8 mouse cellular contexts compared by ENCODE assay signal in genomic region chr4:155840076-155841002, GRCm38 (mm10). TPM values are rescaled to one million over a fixed set of nuclear protein-coding genes. Genes with fewer than 3 reads are reported as not detected.
A peak's percentile ranks its signal among the peaks of the same experiment; 100 is the strongest.
DNase-seq lines count a peak whose midpoint lies in the region; ATAC-seq lines count a peak whose summit lies in the region.

No protein-coding gene starts in this region.

- peak overlapping the region; percentile 92 for H3K4me3 ChIP-seq in megakaryocyte, embryonic 14.5 days (replicated peaks)
- peak overlapping the region; percentile 36 for H3K4me3 ChIP-seq in hindbrain, embryonic 12.5 days
- H3K4me3 ChIP-seq in midbrain, embryonic 10.5 days: peak overlapping the region; percentile 66

- WGBS in hindbrain, embryonic 12.5 days: 9% methylated on average over 8 of the region's 8 CpGs
- 11% methylated on average over 8 of the region's 8 CpGs for WGBS in midbrain, embryonic 10.5 days

- H3K4me2 ChIP-seq in hindbrain, embryonic 12.5 days (replicated peaks): peak overlapping the region; percentile 70

- H3K9ac ChIP-seq in hindbrain, embryonic 12.5 days: peak overlapping the region; percentile 62

- H3K4me1 ChIP-seq in megakaryocyte, embryonic 14.5 days: peaks cover 59% of the 10 kb centered on the region
- H3K4me1 ChIP-seq in hindbrain, embryonic 12.5 days: peaks cover 28% of the 10 kb centered on the region
- H3K4me1 ChIP-seq in midbrain, embryonic 10.5 days: peaks cover 36% of the 10 kb centered on the region

- no peak for ATAC-seq in megakaryocyte, adult 5-6 weeks (ENCODE audit: poor library complexity, severe bottlenecking)
- ATAC-seq in hindbrain, embryonic 12.5 days (ENCODE audit: low FRiP score): 0 out of 2 replicates have a peak, but pooled peaks have one; percentile 19
- no peak for ATAC-seq in granulocyte monocyte progenitor cell, adult 5-6 weeks (replicated peaks; ENCODE audit: poor library complexity, severe bottlenecking)

- no peaks in the 10 kb centered on the region for H3K36me3 ChIP-seq in megakaryocyte, embryonic 14.5 days (replicated peaks; ENCODE audit: low read length)
- H3K36me3 ChIP-seq in hindbrain, embryonic 12.5 days: peaks cover 5% of the 10 kb centered on the region; the same call in 1 of the 2 replicates
- H3K36me3 ChIP-seq in midbrain, embryonic 10.5 days: peaks cover 30% of the 10 kb centered on the region

- H3K9me3 ChIP-seq in megakaryocyte, embryonic 14.5 days: no peaks in the 10 kb centered on the region
- no peaks in the 10 kb centered on the region for H3K9me3 ChIP-seq in hindbrain, embryonic 12.5 days (replicated peaks)
- no peaks in the 10 kb centered on the region for H3K9me3 ChIP-seq in midbrain, embryonic 10.5 days (replicated peaks)

- peaks cover 42% of the 10 kb centered on the region for H3K27me3 ChIP-seq in megakaryocyte, embryonic 14.5 days (replicated peaks)
- peaks cover 17% of the 10 kb centered on the region for H3K27me3 ChIP-seq in hindbrain, embryonic 12.5 days
- peaks cover 32% of the 10 kb centered on the region for H3K27me3 ChIP-seq in midbrain, embryonic 10.5 days (ENCODE audit: low read depth, poor library complexity, severe bottlenecking)

- DNase-seq in cerebellum, adult 11 months: peak; percentile 5
- no peak for DNase-seq in cerebellum, postnatal 4 days (ENCODE audit: low spot score in 2 of 2)
- DNase-seq in midbrain, embryonic 10.5 days (ENCODE audit: low spot score): no peak
- no peak for DNase-seq in adrenal gland, postnatal 25 days

- no peak overlapping the region for H3K27ac ChIP-seq in hindbrain, embryonic 12.5 days
- peak overlapping the region; percentile 87 for H3K27ac ChIP-seq in midbrain, embryonic 10.5 days (replicated peaks)

RNA-seq across cellular contexts. Expression of gene Mxra8, which starts 0.9 kb away (rescaled TPM):
- 0.13 TPM in 1 of 2 replicates, not detected in the other for polyA plus RNA-seq in megakaryocyte, embryonic 14.5 days (2012; ENCODE audit: insufficient read depth, low replicate concordance)
- total RNA-seq in megakaryocyte, adult 5-6 weeks (2015): not detected in 2 replicates
- 1.2 TPM in 2 replicates for total RNA-seq in megakaryocyte, adult 5-6 weeks (2017)
- polyA plus RNA-seq in hindbrain, embryonic 12.5 days (2016; fragmentation: Nextera tagmentation; extraction: Ambion mirVana): 40.6 and 40.7 TPM in 2 replicates
- polyA plus RNA-seq in midbrain, embryonic 10.5 days (2016; fragmentation: Nextera tagmentation; extraction: Ambion mirVana): 50.7 and 53.1 TPM in 2 replicates
- 38.1 and 50.3 TPM in 2 replicates for total RNA-seq in adrenal gland, postnatal 25 days (2021)
- total RNA-seq in granulocyte monocyte progenitor cell, adult 5-6 weeks (2014; fragmentation: Nextera tagmentation): 0.39 TPM in 1 of 2 replicates, not detected in the other
- total RNA-seq in granulocyte monocyte progenitor cell, adult 5-6 weeks (2017): not detected in 2 replicates

RNA-seq across cellular contexts. Expression of gene Dvl1, which starts 6.9 kb away (rescaled TPM):
- 29.5 and 68.0 TPM in 2 replicates for polyA plus RNA-seq in megakaryocyte, embryonic 14.5 days (2012; ENCODE audit: insufficient read depth, low replicate concordance)
- total RNA-seq in megakaryocyte, adult 5-6 weeks (2015): 9.8 and 10.8 TPM in 2 replicates
- 10.5 and 11.3 TPM in 2 replicates for total RNA-seq in megakaryocyte, adult 5-6 weeks (2017)
- polyA plus RNA-seq in hindbrain, embryonic 12.5 days (2016; fragmentation: Nextera tagmentation; extraction: Ambion mirVana): 18.6 and 20.0 TPM in 2 replicates
- 5.0 and 5.4 TPM in 2 replicates for polyA plus RNA-seq in midbrain, embryonic 10.5 days (2016; fragmentation: Nextera tagmentation; extraction: Ambion mirVana)
- 63.2 and 64.6 TPM in 2 replicates for total RNA-seq in adrenal gland, postnatal 25 days (2021)
- total RNA-seq in granulocyte monocyte progenitor cell, adult 5-6 weeks (2014; fragmentation: Nextera tagmentation): 10.1 and 20.3 TPM in 2 replicates
- total RNA-seq in granulocyte monocyte progenitor cell, adult 5-6 weeks (2017): 12.4 and 21.6 TPM in 2 replicates

RNA-seq across cellular contexts. Expression of gene Aurkaip1, which starts 9.3 kb away (rescaled TPM):
- polyA plus RNA-seq in megakaryocyte, embryonic 14.5 days (2012; ENCODE audit: insufficient read depth, low replicate concordance): 60.6 and 341 TPM in 2 replicates
- total RNA-seq in megakaryocyte, adult 5-6 weeks (2015): 99.7 and 101 TPM in 2 replicates
- 131 and 143 TPM in 2 replicates for total RNA-seq in megakaryocyte, adult 5-6 weeks (2017)
- 127 and 133 TPM in 2 replicates for polyA plus RNA-seq in hindbrain, embryonic 12.5 days (2016; fragmentation: Nextera tagmentation; extraction: Ambion mirVana)
- 159 and 172 TPM in 2 replicates for polyA plus RNA-seq in midbrain, embryonic 10.5 days (2016; fragmentation: Nextera tagmentation; extraction: Ambion mirVana)
- 135 and 160 TPM in 2 replicates for total RNA-seq in adrenal gland, postnatal 25 days (2021)
- 130 and 149 TPM in 2 replicates for total RNA-seq in granulocyte monocyte progenitor cell, adult 5-6 weeks (2014; fragmentation: Nextera tagmentation)
- 101 and 159 TPM in 2 replicates for total RNA-seq in granulocyte monocyte progenitor cell, adult 5-6 weeks (2017)

RNA-seq across cellular contexts. Expression of gene Tas1r3, which starts 22.8 kb away (rescaled TPM):
- polyA plus RNA-seq in megakaryocyte, embryonic 14.5 days (2012; ENCODE audit: insufficient read depth, low replicate concordance): 0.22 and 1.7 TPM in 2 replicates
- 0.93 and 1.4 TPM in 2 replicates for total RNA-seq in megakaryocyte, adult 5-6 weeks (2015)
- 0.66 and 1.1 TPM in 2 replicates for total RNA-seq in megakaryocyte, adult 5-6 weeks (2017)
- polyA plus RNA-seq in hindbrain, embryonic 12.5 days (2016; fragmentation: Nextera tagmentation; extraction: Ambion mirVana): 0.53 and 0.65 TPM in 2 replicates
- polyA plus RNA-seq in midbrain, embryonic 10.5 days (2016; fragmentation: Nextera tagmentation; extraction: Ambion mirVana): 0.22 and 0.41 TPM in 2 replicates
- total RNA-seq in adrenal gland, postnatal 25 days (2021): 0.52 and 0.55 TPM in 2 replicates
- total RNA-seq in granulocyte monocyte progenitor cell, adult 5-6 weeks (2014; fragmentation: Nextera tagmentation): 1.5 TPM in 1 of 2 replicates, not detected in the other
- 0.30 and 0.93 TPM in 2 replicates for total RNA-seq in granulocyte monocyte progenitor cell, adult 5-6 weeks (2017)

RNA-seq across cellular contexts. Expression of gene Ccnl2, which starts 28.1 kb away (rescaled TPM):
- 8.4 and 15.4 TPM in 2 replicates for polyA plus RNA-seq in megakaryocyte, embryonic 14.5 days (2012; ENCODE audit: insufficient read depth, low replicate concordance)
- 65.8 and 69.8 TPM in 2 replicates for total RNA-seq in megakaryocyte, adult 5-6 weeks (2015)
- total RNA-seq in megakaryocyte, adult 5-6 weeks (2017): 93.7 and 95.6 TPM in 2 replicates
- 207 and 217 TPM in 2 replicates for polyA plus RNA-seq in hindbrain, embryonic 12.5 days (2016; fragmentation: Nextera tagmentation; extraction: Ambion mirVana)
- polyA plus RNA-seq in midbrain, embryonic 10.5 days (2016; fragmentation: Nextera tagmentation; extraction: Ambion mirVana): 161 and 171 TPM in 2 replicates
- 150 and 170 TPM in 2 replicates for total RNA-seq in adrenal gland, postnatal 25 days (2021)
- 94.6 and 104 TPM in 2 replicates for total RNA-seq in granulocyte monocyte progenitor cell, adult 5-6 weeks (2014; fragmentation: Nextera tagmentation)
- total RNA-seq in granulocyte monocyte progenitor cell, adult 5-6 weeks (2017): 75.5 and 84.0 TPM in 2 replicates

Comparison
In these comparisons a context has a peak if more than half of its experiments do, and no peak if none do; other contexts are left out.
1. H3K4me3 ChIP-seq: peak in every context shown above with its lines; median percentile 92 in megakaryocyte, embryonic 14.5 days; 66 in midbrain, embryonic 10.5 days; 36 in hindbrain, embryonic 12.5 days.
2. RNA of gene Mxra8, which starts 0.9 kb away (total RNA-seq): 38.1 to 50.3 TPM in adrenal gland, postnatal 25 days; 1.2 TPM in megakaryocyte, adult 5-6 weeks and 0.39 TPM in granulocyte monocyte progenitor cell, adult 5-6 weeks; every median in the first group is over 10 times any median in the second.